Mouse (Mus musculus): ENCODE measurements around the gene Olfr288.

- TF ChIP-seq CTCF (IDR thresholded peaks at IDR 0.05; ENCODE audit: low read depth) (no peak), EP300 (IDR thresholded peaks at IDR 0.05; ENCODE audit: low read depth) (no peak)
These were observed 40.7 kb downstream of the Olfr288 start for GRCm38 (mm10) chr15:98154631-98155030.
